Mouse (Mus musculus): Measurements from ENCODE around the gene Il22ra1. TPM values are rescaled to one million over a fixed set of nuclear protein-coding genes. Genes with fewer than 3 reads are reported as not detected.
A peak's percentile ranks its signal among the peaks of the same experiment; 100 is the strongest.

Gene Il22ra1
- polyA plus RNA-seq (2014; fragmentation: Nextera tagmentation; extraction: Ambion mirVana), result not detected in 2 replicates

- Histone ChIP-seq H3K4me2 (ENCODE audit: low read length) (no peak within 1 kb of the TSS), H3K9ac (replicated peaks; ENCODE audit: low read length) (no peak within 1 kb of the TSS), H3K27me3 (ENCODE audit: control insufficient read depth, insufficient read depth, low read length) (no peaks in the 10 kb centered on the region), H3K4me3 (replicated peaks; ENCODE audit: low read depth, low read length) (no peak within 1 kb of the TSS), H3K4me1 (ENCODE audit: control insufficient read depth, insufficient read depth, low read length) (no peaks in the 10 kb centered on the region), H3K27ac (replicated peaks; ENCODE audit: low read depth, low read length) (no peak within 1 kb of the TSS), H3K9me3 (ENCODE audit: control insufficient read depth, low read length) (no peaks in the 10 kb centered on the region), H3K36me3 (ENCODE audit: control insufficient read depth, insufficient read depth, low read length) (no peaks in the 10 kb centered on the region)
- ATAC-seq (ENCODE audit: low FRiP score, low TSS enrichment) (no peak), DNase-seq (no peak)
- WGBS, result 57% methylated on average over 14 of the region's 14 CpGs
Observed at GRCm38 (mm10) chr4:135727817-135728216, at the start of gene Il22ra1. Gene Il22ra1 (plus strand): TSS chr4:135728172.

DNA sequence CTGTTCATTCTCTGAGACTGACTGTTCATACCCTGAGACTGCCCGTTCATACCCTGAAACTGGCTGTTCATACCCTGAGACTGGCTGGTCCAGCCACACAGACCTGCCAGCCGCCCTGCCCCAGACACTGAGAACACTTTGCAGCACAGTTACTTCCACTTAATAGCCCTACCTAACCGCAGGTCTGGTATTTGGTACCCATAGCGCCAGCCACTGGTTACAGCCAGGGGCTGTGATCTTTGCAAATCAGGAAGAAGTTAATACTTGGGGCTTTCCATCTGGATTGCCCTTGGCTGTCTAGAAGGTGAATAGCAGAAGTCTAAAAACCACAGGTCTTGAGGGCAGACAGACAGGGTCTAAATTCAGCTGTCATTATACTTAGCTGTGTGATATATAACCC, 48.7 kb upstream of the Il22ra1 start:
- Histone ChIP-seq H3K27ac (replicated peaks; ENCODE audit: low read depth, low read length) (no peak overlapping the region), H3K9me3 (ENCODE audit: control insufficient read depth, low read length) (no peaks in the 10 kb centered on the region), H3K36me3 (ENCODE audit: control insufficient read depth, insufficient read depth, low read length) (no peaks in the 10 kb centered on the region), H3K4me3 (replicated peaks; ENCODE audit: low read depth, low read length) (no peak overlapping the region), H3K4me1 (ENCODE audit: control insufficient read depth, insufficient read depth, low read length) (no peaks in the 10 kb centered on the region), H3K9ac (replicated peaks; ENCODE audit: low read length) (no peak overlapping the region), H3K27me3 (ENCODE audit: control insufficient read depth, insufficient read depth, low read length) (no peaks in the 10 kb centered on the region; the same call in 1 of the 2 replicates), H3K4me2 (ENCODE audit: low read length) (no peak overlapping the region)
- no peak for ATAC-seq (ENCODE audit: low FRiP score, low TSS enrichment)
- 82% methylated on average over 4 of the region's 4 CpGs for WGBS
- no peak for DNase-seq

- Histone ChIP-seq H3K27me3 (ENCODE audit: control insufficient read depth, insufficient read depth, low read length) (peaks cover 11% of the 10 kb centered on the region; the same call in 1 of the 2 replicates), H3K9ac (replicated peaks; ENCODE audit: low read length) (no peak overlapping the region), H3K9me3 (ENCODE audit: control insufficient read depth, low read length) (no peaks in the 10 kb centered on the region), H3K4me2 (ENCODE audit: low read length) (no peak overlapping the region), H3K27ac (replicated peaks; ENCODE audit: low read depth, low read length) (no peak overlapping the region), H3K4me1 (ENCODE audit: control insufficient read depth, insufficient read depth, low read length) (peaks cover 4% of the 10 kb centered on the region), H3K4me3 (replicated peaks; ENCODE audit: low read depth, low read length) (no peak overlapping the region), H3K36me3 (ENCODE audit: control insufficient read depth, insufficient read depth, low read length) (no peaks in the 10 kb centered on the region)
- no peak for DNase-seq
- ATAC-seq (ENCODE audit: low FRiP score, low TSS enrichment), result no peak
- WGBS, result 74% methylated on average over 5 of the region's 5 CpGs
Observed at GRCm38 (mm10) chr4:135681789-135682188, 46.2 kb upstream of the Il22ra1 start.

GRCm38 (mm10) chr4:135683553-135683952, 44.4 kb upstream of the Il22ra1 start:
- H3K4me1 ChIP-seq (ENCODE audit: control insufficient read depth, insufficient read depth, low read length), result peaks cover 4% of the 10 kb centered on the region
- H3K36me3 ChIP-seq (ENCODE audit: control insufficient read depth, insufficient read depth, low read length), result no peaks in the 10 kb centered on the region
- H3K9ac ChIP-seq (replicated peaks; ENCODE audit: low read length), result no peak overlapping the region
- H3K4me3 ChIP-seq (replicated peaks; ENCODE audit: low read depth, low read length), result no peak overlapping the region
- H3K4me2 ChIP-seq (ENCODE audit: low read length), result no peak overlapping the region
- no peak overlapping the region for H3K27ac ChIP-seq (replicated peaks; ENCODE audit: low read depth, low read length)
- H3K27me3 ChIP-seq (ENCODE audit: control insufficient read depth, insufficient read depth, low read length), result peaks cover 24% of the 10 kb centered on the region
- H3K9me3 ChIP-seq (ENCODE audit: control insufficient read depth, low read length), result no peaks in the 10 kb centered on the region
- 20% methylated on average over 4 of the region's 4 CpGs for WGBS
- peak; percentile 76 for DNase-seq
- ATAC-seq (ENCODE audit: low FRiP score, low TSS enrichment), result no peak

DNA sequence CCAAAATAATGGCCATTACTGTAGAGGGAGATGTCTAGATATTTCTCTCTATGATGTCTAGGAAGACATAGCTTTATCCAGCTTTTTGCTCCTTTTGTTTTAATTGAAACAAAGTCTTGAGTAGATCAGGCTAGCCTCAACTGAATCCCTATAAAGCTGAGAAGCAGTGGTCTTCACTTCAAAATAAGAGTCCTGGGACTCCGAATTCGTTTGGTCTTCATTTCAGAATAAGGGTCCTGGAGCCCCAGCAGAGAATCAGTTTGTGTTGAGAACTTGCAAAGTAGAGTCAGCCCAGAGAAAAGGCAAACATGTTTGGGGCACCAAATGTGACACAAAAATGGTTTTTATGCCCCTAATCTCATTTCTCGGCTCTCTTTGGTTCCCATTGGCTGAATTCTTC, 43.2 kb upstream of the Il22ra1 start:
- Histone ChIP-seq H3K9ac (replicated peaks; ENCODE audit: low read length) (no peak overlapping the region), H3K27ac (replicated peaks; ENCODE audit: low read depth, low read length) (no peak overlapping the region), H3K9me3 (ENCODE audit: control insufficient read depth, low read length) (no peaks in the 10 kb centered on the region), H3K36me3 (ENCODE audit: control insufficient read depth, insufficient read depth, low read length) (no peaks in the 10 kb centered on the region), H3K4me3 (replicated peaks; ENCODE audit: low read depth, low read length) (no peak overlapping the region), H3K4me2 (ENCODE audit: low read length) (no peak overlapping the region), H3K27me3 (ENCODE audit: control insufficient read depth, insufficient read depth, low read length) (peaks cover 27% of the 10 kb centered on the region), H3K4me1 (ENCODE audit: control insufficient read depth, insufficient read depth, low read length) (peaks cover 4% of the 10 kb centered on the region)
- WGBS, result 38% methylated on average over 3 of the region's 3 CpGs
- no peak for ATAC-seq (ENCODE audit: low FRiP score, low TSS enrichment)
- peak; percentile 65 for DNase-seq

- Histone ChIP-seq H3K4me2 (ENCODE audit: low read length) (peak within 1 kb of the TSS; percentile 77), H3K4me1 (ENCODE audit: control insufficient read depth, insufficient read depth, low read length) (peaks cover 4% of the 10 kb centered on the region), H3K27ac (replicated peaks; ENCODE audit: low read depth, low read length) (no peak within 1 kb of the TSS), H3K4me3 (replicated peaks; ENCODE audit: low read depth, low read length) (peak within 1 kb of the TSS; percentile 43), H3K27me3 (ENCODE audit: control insufficient read depth, insufficient read depth, low read length) (peaks cover 27% of the 10 kb centered on the region), H3K36me3 (ENCODE audit: control insufficient read depth, insufficient read depth, low read length) (no peaks in the 10 kb centered on the region), H3K9ac (replicated peaks; ENCODE audit: low read length) (peak within 1 kb of the TSS; percentile 3; the same call in 1 of the 2 replicates), H3K9me3 (ENCODE audit: control insufficient read depth, low read length) (no peaks in the 10 kb centered on the region)
- under 1% methylated on average over 41 of the region's 41 CpGs for WGBS
- peak; percentile 68 for DNase-seq
- ATAC-seq (ENCODE audit: low FRiP score, low TSS enrichment), result no peak
Observed at GRCm38 (mm10) chr4:135685906-135686567, 41.9 kb upstream of the Il22ra1 start, which contains the start of gene Ifnlr1. Gene Ifnlr1 (plus strand): TSS chr4:135686287.

DNA sequence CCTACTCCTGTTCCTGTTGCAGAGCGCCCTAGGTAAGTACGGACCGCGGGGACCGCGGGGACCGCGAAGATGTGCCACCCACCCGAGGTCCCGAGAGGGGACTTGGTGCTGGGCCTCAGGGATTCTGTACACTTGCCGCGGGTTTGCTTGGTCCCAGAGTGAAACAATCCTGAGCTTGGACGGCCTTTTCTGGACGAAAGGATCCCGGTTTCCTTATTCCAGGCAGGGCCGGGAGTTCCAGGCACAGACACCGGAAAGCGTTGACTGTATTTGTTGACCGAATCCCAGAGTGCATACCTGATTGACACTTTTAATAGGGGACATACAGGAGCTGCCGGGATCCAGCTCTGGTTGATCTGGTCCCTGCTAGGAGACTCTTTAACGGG, 41.4 kb upstream of the Il22ra1 start:
- Histone ChIP-seq H3K9ac (replicated peaks; ENCODE audit: low read length) (peak overlapping the region; percentile 3; the same call in 1 of the 2 replicates), H3K4me3 (replicated peaks; ENCODE audit: low read depth, low read length) (peak overlapping the region; percentile 43), H3K27ac (replicated peaks; ENCODE audit: low read depth, low read length) (no peak overlapping the region), H3K9me3 (ENCODE audit: control insufficient read depth, low read length) (no peaks in the 10 kb centered on the region), H3K27me3 (ENCODE audit: control insufficient read depth, insufficient read depth, low read length) (peaks cover 27% of the 10 kb centered on the region), H3K4me2 (ENCODE audit: low read length) (peak overlapping the region; percentile 77), H3K36me3 (ENCODE audit: control insufficient read depth, insufficient read depth, low read length) (no peaks in the 10 kb centered on the region), H3K4me1 (ENCODE audit: control insufficient read depth, insufficient read depth, low read length) (peaks cover 4% of the 10 kb centered on the region)
- DNase-seq (peak; percentile 32), ATAC-seq (ENCODE audit: low FRiP score, low TSS enrichment) (no peak)
- under 1% methylated on average over 21 of the region's 21 CpGs for WGBS

DNA sequence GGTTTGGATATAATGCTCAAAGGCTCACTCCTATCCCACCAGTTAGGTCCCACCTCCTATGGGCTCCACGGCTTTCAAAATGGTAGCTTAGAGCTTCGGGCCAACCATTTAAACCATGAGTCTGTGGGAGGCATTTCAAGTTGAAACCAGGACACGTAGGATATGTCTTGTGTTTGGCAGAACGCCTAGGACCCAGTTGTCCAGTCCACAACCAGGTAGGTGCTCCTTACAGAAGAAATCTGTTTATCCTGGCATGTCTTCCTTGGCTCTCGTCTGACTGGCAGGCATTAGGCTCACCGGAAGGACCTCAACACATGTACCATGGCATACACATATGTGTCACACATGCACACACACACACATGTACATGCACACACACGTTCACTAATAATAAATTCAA, 38.2 kb upstream of the Il22ra1 start:
- ATAC-seq (ENCODE audit: low FRiP score, low TSS enrichment) (no peak), DNase-seq (no peak)
- peaks cover 26% of the 10 kb centered on the region for H3K27me3 ChIP-seq (ENCODE audit: control insufficient read depth, insufficient read depth, low read length)
- WGBS, result 89% methylated on average over 7 of the region's 7 CpGs
- H3K4me2 ChIP-seq (ENCODE audit: low read length), result no peak overlapping the region
- H3K27ac ChIP-seq (replicated peaks; ENCODE audit: low read depth, low read length), result no peak overlapping the region
- H3K36me3 ChIP-seq (ENCODE audit: control insufficient read depth, insufficient read depth, low read length), result no peaks in the 10 kb centered on the region
- H3K4me3 ChIP-seq (replicated peaks; ENCODE audit: low read depth, low read length), result no peak overlapping the region
- no peaks in the 10 kb centered on the region for H3K9me3 ChIP-seq (ENCODE audit: control insufficient read depth, low read length)
- H3K4me1 ChIP-seq (ENCODE audit: control insufficient read depth, insufficient read depth, low read length), result peaks cover 4% of the 10 kb centered on the region
- H3K9ac ChIP-seq (replicated peaks; ENCODE audit: low read length), result no peak overlapping the region

GRCm38 (mm10) chr4:135690241-135690640, 37.7 kb upstream of the Il22ra1 start:
- Histone ChIP-seq H3K27me3 (ENCODE audit: control insufficient read depth, insufficient read depth, low read length) (peaks cover 22% of the 10 kb centered on the region), H3K4me2 (ENCODE audit: low read length) (no peak overlapping the region), H3K27ac (replicated peaks; ENCODE audit: low read depth, low read length) (no peak overlapping the region), H3K36me3 (ENCODE audit: control insufficient read depth, insufficient read depth, low read length) (no peaks in the 10 kb centered on the region), H3K9me3 (ENCODE audit: control insufficient read depth, low read length) (no peaks in the 10 kb centered on the region), H3K4me3 (replicated peaks; ENCODE audit: low read depth, low read length) (no peak overlapping the region), H3K4me1 (ENCODE audit: control insufficient read depth, insufficient read depth, low read length) (peaks cover 4% of the 10 kb centered on the region), H3K9ac (replicated peaks; ENCODE audit: low read length) (no peak overlapping the region)
- WGBS, result 83% methylated on average over 11 of the region's 11 CpGs
- ATAC-seq (ENCODE audit: low FRiP score, low TSS enrichment), result no peak
- no peak for DNase-seq
